Mouse (Mus musculus) cerebellum, adult 2 months (tissue): ENCODE measurements around the gene Uty. TPM values are rescaled to one million over a fixed set of nuclear protein-coding genes. Genes with fewer than 3 reads are reported as not detected.

Experiments
- DNase-seq, 2 experiments: peaks; one replicate each; pipeline ENCODE4 v3.0.0; 2021
- H3K27ac ChIP-seq: fragments of 200-500 bp; 2 replicates; pipeline ENCODE4 v1.5.1; 2012; ENCODE audit warnings: low read length, control low read depth, inconsistent platforms; ENCODE audit not compliant: insufficient read depth
- H3K27me3 ChIP-seq: fragments of 200-500 bp; 2 replicates; pipeline ENCODE4 v1.6.1; 2012; ENCODE audit warnings: inconsistent platforms, mild to moderate bottlenecking, low read length, moderate library complexity; ENCODE audit not compliant: control insufficient read depth, insufficient read depth
- H3K4me1 ChIP-seq: fragments of 200-500 bp; 2 replicates; pipeline ENCODE4 v1.6.1; 2011; ENCODE audit warnings: low read length; ENCODE audit not compliant: control insufficient read depth, insufficient read depth
- H3K4me3 ChIP-seq: fragments of 200-500 bp; replicated peaks from 2 replicates; pipeline ENCODE3; 2011; ENCODE audit warnings: mild to moderate bottlenecking, low read depth, low read length, control low read depth; ENCODE audit not compliant: insufficient read depth
- CTCF ChIP-seq: fragments of 200-500 bp; IDR thresholded peaks from 2 replicates; pipeline ENCODE4 v1.5.1; 2011; ENCODE audit warnings: low read depth, mild to moderate bottlenecking, control low read depth, low read length, moderate library complexity, borderline replicate concordance; ENCODE audit not compliant: insufficient read depth
- POLR2A ChIP-seq: fragments of 200-500 bp; IDR thresholded peaks from 2 replicates; pipeline ENCODE4 v1.6.1; 2011; ENCODE audit warnings: low read length, control low read depth, borderline replicate concordance; ENCODE audit not compliant: insufficient read depth
- WGBS: fragments of 180-500 bp; shearing (Covaris S2); methylation state at CpG from one replicate; pipeline ENCODE4 v1.1.7; 2018; 5-methylcytosine and 5-hydroxymethylcytosine counted together
- polyA plus RNA-seq: library from polyadenylated mRNA; depleted of rRNA; stranded (reverse); fragments of >200 nt; gene quantifications from 2 replicates; pipeline ENCODE4 v1.2.3, GENCODE M21; 2012; rRNA removed

The Uty gene
- polyA plus RNA-seq, 1 experiment = 11.6 TPM

DNA sequence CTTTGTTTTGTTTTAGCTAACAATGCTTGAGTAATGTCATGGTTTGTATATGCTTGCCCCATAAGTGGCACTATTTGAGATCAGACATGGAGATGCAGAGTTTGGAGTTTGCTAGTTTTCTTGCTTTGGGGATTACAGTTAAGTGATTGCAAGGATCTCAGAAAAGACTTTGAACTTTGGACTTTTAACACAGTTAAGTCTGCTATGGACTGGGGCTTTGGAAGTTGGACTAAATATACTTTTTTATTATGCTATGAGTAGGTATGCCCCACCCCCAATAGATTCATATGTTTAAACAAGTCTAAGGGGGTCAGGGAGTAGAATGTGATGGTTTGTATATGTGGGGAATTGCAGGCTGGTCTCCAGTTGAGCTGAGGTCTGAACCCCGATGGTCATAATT lies 67.1 kb downstream of the Uty start:
- no peaks in the 10 kb centered on the region for H3K4me1 ChIP-seq
- no peak overlapping the region for H3K27ac ChIP-seq
- no peak overlapping the region for H3K4me3 ChIP-seq
- DNase-seq = no peak
- no peak for TF ChIP-seq POLR2A
- TF ChIP-seq CTCF = no peak
- H3K27me3 ChIP-seq = no peaks in the 10 kb centered on the region
- WGBS = 100% methylated on average over 1 of the region's 1 CpGs

DNA sequence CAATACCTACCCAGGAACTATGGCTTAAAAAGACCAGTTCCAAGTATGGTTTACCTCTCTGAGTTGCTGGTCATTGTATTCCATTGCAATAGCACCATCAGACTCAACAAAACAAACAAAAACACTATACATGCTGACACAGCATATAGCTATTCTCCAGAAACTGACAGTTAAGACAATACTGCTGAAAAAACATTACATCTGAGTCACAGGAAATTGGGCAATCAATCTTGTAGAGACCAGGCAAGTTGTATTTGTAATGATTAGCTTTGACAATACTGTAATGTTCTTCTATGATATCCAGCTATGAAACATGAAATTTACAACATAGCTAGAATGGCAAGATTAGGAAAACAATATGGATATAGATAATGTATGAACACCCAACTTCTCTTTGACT lies 82.5 kb downstream of the Uty start:
- H3K4me1 ChIP-seq = no peaks in the 10 kb centered on the region
- TF ChIP-seq POLR2A = no peak
- TF ChIP-seq CTCF = no peak
- H3K4me3 ChIP-seq = no peak overlapping the region
- H3K27ac ChIP-seq = no peak overlapping the region
- H3K27me3 ChIP-seq = no peaks in the 10 kb centered on the region
- no peak for DNase-seq

DNA sequence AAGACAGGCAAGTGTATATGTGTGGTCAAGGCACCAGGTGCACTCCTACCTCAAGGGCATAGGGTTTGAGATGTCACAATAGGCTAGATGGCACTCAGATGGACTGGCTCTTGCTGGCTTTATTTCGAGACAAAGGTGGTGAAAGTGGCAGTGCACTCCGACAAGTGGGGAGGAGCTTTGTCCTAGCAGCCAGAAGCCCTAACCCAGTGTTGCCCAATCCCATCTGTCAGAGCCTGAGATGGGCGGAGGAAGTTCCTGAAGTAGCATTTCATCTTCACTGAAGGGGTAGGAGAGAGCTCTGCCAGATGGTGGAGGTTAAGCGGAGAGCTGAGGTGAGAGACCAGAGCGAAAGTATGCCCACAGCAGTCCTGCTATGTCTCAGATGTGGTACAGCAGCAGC lies 129.4 kb downstream of the Uty start:
- H3K27me3 ChIP-seq = no peaks in the 10 kb centered on the region
- no peaks in the 10 kb centered on the region for H3K4me1 ChIP-seq
- no peak overlapping the region for H3K4me3 ChIP-seq
- H3K27ac ChIP-seq = no peak overlapping the region
- TF ChIP-seq POLR2A (no peak), CTCF (no peak)
- WGBS = 74% methylated on average over 5 of the region's 5 CpGs
- DNase-seq = no peak

DNA sequence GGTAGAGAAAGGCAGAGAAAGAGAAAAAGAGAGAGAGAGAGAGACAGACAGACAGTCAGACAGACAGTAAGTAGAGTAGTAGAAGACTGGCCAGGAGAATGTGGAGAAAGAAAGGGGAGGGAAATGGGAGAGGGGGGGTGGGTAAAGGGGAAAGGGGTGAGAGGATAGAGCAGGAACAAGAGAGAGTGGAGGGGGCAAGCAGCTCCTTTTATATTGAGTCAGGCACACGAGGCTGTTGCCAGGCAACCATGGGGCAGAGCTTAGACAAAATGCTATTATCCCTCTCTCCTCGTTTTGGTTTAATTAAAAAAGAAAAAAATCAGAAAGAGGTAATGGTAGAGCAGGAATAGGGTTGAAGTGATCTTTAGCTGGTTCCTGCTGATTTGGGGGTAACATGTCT lies 131.5 kb downstream of the Uty start:
- Histone ChIP-seq H3K4me1 (no peaks in the 10 kb centered on the region), H3K27ac (no peak overlapping the region), H3K27me3 (no peaks in the 10 kb centered on the region), H3K4me3 (no peak overlapping the region)
- no peak for DNase-seq
- TF ChIP-seq POLR2A (no peak), CTCF (no peak)
- WGBS = 33% methylated on average over 1 of the region's 2 CpGs

Other genes starting within 250 kb of the Uty start
- gene Eif2s3y, start 235.2 kb downstream of the Uty start, polyA plus RNA-seq = 67.7 TPM in 1 of 2 replicates, not detected in the other
- gene Ddx3y, start 40.9 kb upstream of the Uty start, polyA plus RNA-seq = 24.9 TPM in 1 of 2 replicates, not detected in the other
- not detected in 2 replicates for gene Usp9y, start 214.0 kb upstream of the Uty start, polyA plus RNA-seq